Mouse (Mus musculus) kidney, embryonic 14.5 days (tissue): ENCODE measurements around the gene Serinc3. TPM values are rescaled to one million over a fixed set of nuclear protein-coding genes. Genes with fewer than 3 reads are reported as not detected.

Experiments
- ATAC-seq: fragments of 200-750 bp; cut with Nextera tagmentation; 2 replicates; pipeline ENCODE4 v1.8.0; 2017; ENCODE audit warnings: moderate number of reproducible peaks, mild to moderate bottlenecking, moderate TSS enrichment, moderate library complexity; ENCODE audit not compliant: low FRiP score, low TSS enrichment
- H3K27ac ChIP-seq: fragments of 300-500 bp; sonication (generic); 2 replicates; pipeline ENCODE4 v1.5.1; 2014; ENCODE audit warnings: low read depth, mild to moderate bottlenecking, low read length, moderate library complexity, mixed read lengths
- H3K27me3 ChIP-seq: fragments of 300-500 bp; sonication (generic); 2 replicates; pipeline ENCODE4 v1.6.1; 2014; ENCODE audit warnings: mild to moderate bottlenecking, low read length; ENCODE audit not compliant: control insufficient read depth, insufficient read depth
- H3K36me3 ChIP-seq: fragments of 300-500 bp; sonication (generic); 2 replicates; pipeline ENCODE4 v1.6.1; 2014; ENCODE audit warnings: low read length, mixed read lengths; ENCODE audit not compliant: control insufficient read depth, insufficient read depth
- H3K4me1 ChIP-seq: fragments of 300-500 bp; sonication (generic); 2 replicates; pipeline ENCODE4 v1.6.1; 2014; ENCODE audit warnings: low read length, mixed read lengths; ENCODE audit not compliant: control insufficient read depth, insufficient read depth
- H3K4me2 ChIP-seq: fragments of 300-500 bp; sonication (generic); replicated peaks from 2 replicates; pipeline ENCODE4 v1.6.1; 2014; ENCODE audit warnings: low read depth, mild to moderate bottlenecking, low read length
- H3K4me3 ChIP-seq: fragments of 300-500 bp; sonication (generic); 2 replicates; pipeline ENCODE4 v1.5.1; 2014; ENCODE audit warnings: mild to moderate bottlenecking, low read length
- H3K9ac ChIP-seq: fragments of 300-500 bp; sonication (generic); 2 replicates; pipeline ENCODE4 v1.6.1; 2014; ENCODE audit warnings: low read depth, mild to moderate bottlenecking, low read length, moderate library complexity
- H3K9me3 ChIP-seq: fragments of 300-500 bp; sonication (generic); 2 replicates; pipeline ENCODE4 v1.6.1; 2016; ENCODE audit warnings: low read length; ENCODE audit not compliant: control insufficient read depth
- WGBS: fragments of 180-500 bp; shearing (Covaris S2); extraction: QIAGEN DNeasy Blood & Tissue Kit; methylation state at CpG from one replicate; pipeline ENCODE4 v1.1.7; 2014; 5-methylcytosine and 5-hydroxymethylcytosine counted together
- polyA plus RNA-seq: library from polyadenylated mRNA; unstranded; fragments of >200 nt; fragmentation: Nextera tagmentation; extraction: Ambion mirVana; gene quantifications from 2 replicates; pipeline ENCODE4 v1.2.1, GENCODE M21; 2014

Serinc3 gene
- polyA plus RNA-seq, 1 experiment from 2014 or later: 43.0 TPM

GRCm38 (mm10) chr2:163686886-163687285 lies 42.0 kb upstream of the Serinc3 start:
- H3K4me2 ChIP-seq: no peak overlapping the region
- no peaks in the 10 kb centered on the region for H3K9me3 ChIP-seq
- H3K27ac ChIP-seq: no peak overlapping the region
- no peak for ATAC-seq
- WGBS: 55% methylated on average over 3 of the region's 3 CpGs
- H3K36me3 ChIP-seq: no peaks in the 10 kb centered on the region
- H3K4me3 ChIP-seq: no peak overlapping the region
- no peak overlapping the region for H3K9ac ChIP-seq
- H3K27me3 ChIP-seq: no peaks in the 10 kb centered on the region
- peaks cover 18% of the 10 kb centered on the region for H3K4me1 ChIP-seq

GRCm38 (mm10) chr2:163686233-163686632 lies 41.3 kb upstream of the Serinc3 start:
- H3K4me2 ChIP-seq: no peak overlapping the region

GRCm38 (mm10) chr2:163685761-163686200 lies 40.9 kb upstream of the Serinc3 start:
- H3K36me3 ChIP-seq: no peaks in the 10 kb centered on the region
- no peaks in the 10 kb centered on the region for H3K9me3 ChIP-seq
- H3K4me2 ChIP-seq: no peak overlapping the region
- WGBS: 63% methylated on average over 6 of the region's 6 CpGs
- no peak overlapping the region for H3K9ac ChIP-seq
- H3K4me1 ChIP-seq: peaks cover 15% of the 10 kb centered on the region
- no peaks in the 10 kb centered on the region for H3K27me3 ChIP-seq
- no peak overlapping the region for H3K4me3 ChIP-seq
- peak overlapping the region; percentile 26; the same call in 1 of the 2 replicates for H3K27ac ChIP-seq
- no peak for ATAC-seq

More at GRCm38 (mm10) chr2:163686233-163686632, 41.3 kb upstream of the Serinc3 start:
- ATAC-seq: no peak
- Histone ChIP-seq H3K4me1 (peaks cover 15% of the 10 kb centered on the region), H3K36me3 (no peaks in the 10 kb centered on the region), H3K27me3 (no peaks in the 10 kb centered on the region), H3K9ac (no peak overlapping the region), H3K4me3 (no peak overlapping the region), H3K9me3 (no peaks in the 10 kb centered on the region), H3K27ac (no peak overlapping the region)
- 76% methylated on average over 5 of the region's 5 CpGs for WGBS

- ATAC-seq: no peak
These were observed 40.4 kb upstream of the Serinc3 start for GRCm38 (mm10) chr2:163685287-163685686.

GRCm38 (mm10) chr2:163682344-163682743 lies 37.4 kb upstream of the Serinc3 start:
- Histone ChIP-seq H3K9ac (no peak overlapping the region), H3K27ac (no peak overlapping the region), H3K4me1 (peaks cover 11% of the 10 kb centered on the region), H3K9me3 (no peaks in the 10 kb centered on the region), H3K4me3 (no peak overlapping the region), H3K27me3 (no peaks in the 10 kb centered on the region), H3K36me3 (no peaks in the 10 kb centered on the region), H3K4me2 (no peak overlapping the region)
- WGBS: 97% methylated on average over 2 of the region's 2 CpGs
- ATAC-seq: no peak

More at GRCm38 (mm10) chr2:163685287-163685686, 40.4 kb upstream of the Serinc3 start:
- Histone ChIP-seq H3K27me3 (no peaks in the 10 kb centered on the region), H3K4me1 (peaks cover 12% of the 10 kb centered on the region), H3K27ac (peak overlapping the region; percentile 26; the same call in 1 of the 2 replicates), H3K36me3 (no peaks in the 10 kb centered on the region), H3K4me3 (no peak overlapping the region), H3K9ac (no peak overlapping the region), H3K9me3 (no peaks in the 10 kb centered on the region), H3K4me2 (no peak overlapping the region)
- WGBS: 60% methylated on average over 4 of the region's 4 CpGs

GRCm38 (mm10) chr2:163676745-163677144 lies 31.8 kb upstream of the Serinc3 start:
- Histone ChIP-seq H3K4me3 (no peak overlapping the region), H3K27ac (no peak overlapping the region), H3K27me3 (no peaks in the 10 kb centered on the region), H3K4me2 (no peak overlapping the region), H3K4me1 (peaks cover 23% of the 10 kb centered on the region), H3K9ac (no peak overlapping the region), H3K9me3 (no peaks in the 10 kb centered on the region), H3K36me3 (no peaks in the 10 kb centered on the region)
- WGBS: 95% methylated on average over 3 of the region's 3 CpGs
- ATAC-seq: no peak

- Histone ChIP-seq H3K36me3 (no peaks in the 10 kb centered on the region), H3K9ac (no peak overlapping the region), H3K4me3 (no peak overlapping the region), H3K9me3 (no peaks in the 10 kb centered on the region), H3K27me3 (no peaks in the 10 kb centered on the region), H3K4me1 (peaks cover 23% of the 10 kb centered on the region), H3K27ac (no peak overlapping the region), H3K4me2 (no peak overlapping the region)
- no peak for ATAC-seq
- WGBS: 90% methylated on average over 4 of the region's 4 CpGs
These were observed 31.4 kb upstream of the Serinc3 start for GRCm38 (mm10) chr2:163676321-163676720.

GRCm38 (mm10) chr2:163675662-163676061 lies 30.7 kb upstream of the Serinc3 start:
- WGBS: 71% methylated on average over 6 of the region's 6 CpGs
- H3K4me3 ChIP-seq: no peak overlapping the region
- H3K36me3 ChIP-seq: no peaks in the 10 kb centered on the region
- H3K27me3 ChIP-seq: no peaks in the 10 kb centered on the region
- H3K9ac ChIP-seq: no peak overlapping the region
- 0 out of 2 replicates have a peak overlapping the region, but pooled peaks have one; percentile 2 for H3K4me2 ChIP-seq
- H3K27ac ChIP-seq: peak overlapping the region; percentile 24; the same call in 1 of the 2 replicates
- no peak for ATAC-seq
- H3K4me1 ChIP-seq: peaks cover 23% of the 10 kb centered on the region
- H3K9me3 ChIP-seq: no peaks in the 10 kb centered on the region

GRCm38 (mm10) chr2:163675144-163675619 lies 30.3 kb upstream of the Serinc3 start:
- no peaks in the 10 kb centered on the region for H3K36me3 ChIP-seq
- no peaks in the 10 kb centered on the region for H3K9me3 ChIP-seq
- no peak overlapping the region for H3K9ac ChIP-seq
- no peaks in the 10 kb centered on the region for H3K27me3 ChIP-seq
- peak overlapping the region; percentile 24; the same call in 1 of the 2 replicates for H3K27ac ChIP-seq
- H3K4me1 ChIP-seq: peaks cover 23% of the 10 kb centered on the region
- 34% methylated on average over 5 of the region's 5 CpGs for WGBS
- peak; percentile 68; the same call in 1 of the 2 replicates for ATAC-seq
- no peak overlapping the region for H3K4me2 ChIP-seq
- no peak overlapping the region for H3K4me3 ChIP-seq
